Mouse (Mus musculus): ENCODE results near the gene E330014E10Rik.
A peak's percentile ranks its signal among the peaks of the same experiment; 100 is the strongest.
"Not testable (repeated sequence)": the region's sequence is repeated elsewhere in the genome, so short reads cannot be mapped to it uniquely, and the experiment has no call there.

The E330014E10Rik gene

GRCm38 (mm10) chr5:95775690-95776089, at the start of gene E330014E10Rik:
E330014E10Rik (plus strand) TSS chr5:95775990.
- DNase-seq, result not testable (repeated sequence)

- not testable (repeated sequence) for DNase-seq
Measured at GRCm38 (mm10) chr5:95736073-95736472, 39.7 kb upstream of the E330014E10Rik start, which contains the start of gene Gm7978. Gm7978 (minus strand) TSS chr5:95736173.

DNA sequence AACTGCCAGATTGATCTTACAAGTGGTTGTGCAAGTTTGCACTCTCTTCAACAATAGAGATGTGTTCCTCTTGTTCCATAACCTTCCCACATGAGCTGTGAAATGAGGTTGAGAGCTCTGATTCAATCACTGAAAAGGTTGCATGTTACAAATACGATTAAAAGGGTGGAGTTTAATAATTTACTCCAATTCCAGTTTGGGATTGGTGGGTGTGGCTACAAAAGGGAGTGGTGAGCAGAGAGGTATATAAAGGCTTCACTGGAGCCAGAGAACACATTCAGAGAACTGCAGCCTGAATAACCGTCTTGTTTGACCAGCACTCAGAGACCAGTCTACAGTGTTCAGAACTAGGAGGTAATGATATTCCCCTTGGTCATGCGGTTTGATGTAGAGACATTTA, 34.1 kb upstream of the E330014E10Rik start, which contains the start of gene Gm7982:
TSS of gene Gm7982 (plus strand) at position 301 of the 400 bp plus-strand sequence.
- DNase-seq, result not testable (repeated sequence)

- peak; percentile 42 for DNase-seq
Measured at GRCm38 (mm10) chr5:95810841-95811240, 35.1 kb downstream of the E330014E10Rik start.

- DNase-seq, result no peak
Measured at GRCm38 (mm10) chr5:95836580-95836979, 60.8 kb downstream of the E330014E10Rik start.

DNA sequence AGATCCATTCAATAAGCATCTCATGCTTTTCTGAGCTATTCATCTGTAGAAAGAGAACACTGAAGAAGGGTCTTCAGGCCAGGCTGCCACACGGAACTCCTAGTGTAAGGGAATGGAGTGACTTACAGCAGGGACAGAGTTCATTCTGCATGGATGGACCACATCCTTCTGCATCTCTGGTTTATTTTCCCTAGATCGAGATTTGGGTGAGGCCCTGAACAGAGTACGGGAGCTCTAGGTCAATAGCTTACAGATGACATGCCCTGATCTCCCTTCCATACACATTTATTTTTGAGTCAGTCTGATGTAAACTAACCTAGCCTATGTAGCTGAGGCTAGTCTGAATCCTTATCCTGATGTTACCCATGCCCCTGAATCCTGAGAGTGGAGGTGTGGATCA, 78.2 kb downstream of the E330014E10Rik start:
- DNase-seq, result no peak
